Mouse (Mus musculus): Measurements from ENCODE around the gene Tagln2. TPM values are rescaled to one million over a fixed set of nuclear protein-coding genes. Genes with fewer than 3 reads are reported as not detected.

Tagln2 gene
- polyA plus RNA-seq, 1 experiment from 2014 or later, result 187 TPM

DNA sequence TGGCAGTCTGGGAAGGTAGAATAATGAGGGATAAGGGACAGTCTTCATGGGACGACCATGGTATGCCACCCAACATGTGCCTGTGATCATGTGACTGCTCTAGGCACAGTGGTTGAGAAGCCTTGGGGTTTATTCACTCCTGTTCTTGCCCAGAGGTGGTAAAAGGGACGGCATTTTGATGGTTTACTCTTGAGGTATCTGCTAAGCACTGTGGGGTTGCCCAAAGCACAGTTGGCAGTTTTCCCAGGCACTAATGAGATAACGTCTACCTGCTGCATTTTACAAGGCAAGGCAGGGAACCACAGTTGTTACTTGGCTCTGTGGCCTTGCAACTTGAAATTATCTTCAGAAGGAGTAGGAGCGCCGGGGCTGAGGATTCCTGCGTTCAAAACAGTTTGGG is 40.0 kb downstream of the Tagln2 start:
- peaks cover 2% of the 10 kb centered on the region; the same call in 1 of the 2 replicates for H3K27me3 ChIP-seq
- H3K4me3 ChIP-seq, result no peak overlapping the region
- WGBS, result 58% methylated on average over 6 of the region's 6 CpGs
- no peak overlapping the region; the same call in 1 of the 2 replicates for H3K27ac ChIP-seq (replicated peaks)
- H3K36me3 ChIP-seq, result no peaks in the 10 kb centered on the region
- peaks cover 19% of the 10 kb centered on the region for H3K4me1 ChIP-seq (replicated peaks)
- H3K9me3 ChIP-seq, result no peaks in the 10 kb centered on the region
- H3K4me2 ChIP-seq, result no peak overlapping the region
- 0 out of 2 replicates have a peak overlapping the region, but pooled peaks have one; percentile 34 for H3K9ac ChIP-seq
- no peak for ATAC-seq (ENCODE audit: low read depth)

DNA sequence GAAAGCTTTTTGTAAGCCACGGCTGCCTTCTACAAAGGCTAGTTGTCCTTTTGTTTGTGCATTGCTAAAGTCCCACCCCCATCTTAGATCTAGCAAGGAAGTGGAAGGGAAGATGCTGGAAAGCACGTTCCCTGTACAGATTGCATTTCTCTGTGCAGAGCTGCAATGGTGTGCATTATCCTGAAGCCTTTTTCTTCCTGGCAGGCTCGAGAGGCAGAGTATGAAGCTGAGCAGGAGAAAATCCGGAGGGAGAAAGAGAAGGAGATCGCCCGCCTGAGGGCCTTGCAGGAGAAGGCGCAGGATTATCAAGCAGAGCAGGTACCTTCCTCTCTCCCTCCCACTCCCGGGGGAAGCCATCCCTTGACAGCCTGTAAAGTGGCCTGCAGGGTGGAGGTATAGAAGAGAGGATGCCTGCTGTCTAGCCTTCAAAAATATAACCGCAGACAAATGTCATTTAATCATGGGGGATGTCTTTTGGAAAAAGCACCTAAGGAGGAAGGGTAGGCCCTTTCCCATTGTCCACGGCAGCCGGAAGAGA is 40.5 kb downstream of the Tagln2 start:
- peak overlapping the region; percentile 34; the same call in 1 of the 2 replicates for H3K9ac ChIP-seq
- peak overlapping the region; percentile 56 for H3K27ac ChIP-seq (replicated peaks)
- peaks cover 16% of the 10 kb centered on the region for H3K4me1 ChIP-seq (replicated peaks)
- H3K36me3 ChIP-seq, result no peaks in the 10 kb centered on the region
- no peak overlapping the region for H3K4me3 ChIP-seq
- H3K4me2 ChIP-seq, result no peak overlapping the region
- no peaks in the 10 kb centered on the region; the same call in 1 of the 2 replicates for H3K27me3 ChIP-seq
- WGBS, result 57% methylated on average over 11 of the region's 11 CpGs
- no peak for ATAC-seq (ENCODE audit: low read depth)
- no peaks in the 10 kb centered on the region for H3K9me3 ChIP-seq

DNA sequence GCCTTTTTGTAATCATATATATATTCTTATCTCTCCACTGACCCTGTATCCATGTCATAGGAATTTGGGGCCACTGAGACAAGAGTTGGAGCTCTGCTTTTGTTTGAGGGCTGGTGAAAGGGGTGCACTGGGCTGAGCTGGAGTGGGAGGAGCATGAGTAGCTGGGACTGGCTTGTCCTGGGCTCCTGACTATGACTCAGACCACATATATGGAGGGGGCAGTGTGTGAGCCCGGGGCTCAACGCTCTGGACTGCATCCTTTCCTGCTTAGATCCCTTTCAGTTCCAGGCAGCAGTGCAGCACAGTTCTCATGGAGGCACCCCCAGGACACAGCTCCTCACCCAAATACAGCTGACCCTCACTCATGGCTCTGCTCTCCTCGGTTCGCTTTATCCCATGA is 46.2 kb downstream of the Tagln2 start:
- ATAC-seq (ENCODE audit: low read depth), result no peak
- Histone ChIP-seq H3K4me1 (replicated peaks) (peaks cover 20% of the 10 kb centered on the region), H3K9ac (no peak overlapping the region), H3K36me3 (no peaks in the 10 kb centered on the region), H3K4me3 (no peak overlapping the region), H3K9me3 (no peaks in the 10 kb centered on the region), H3K27me3 (no peaks in the 10 kb centered on the region), H3K4me2 (no peak overlapping the region), H3K27ac (replicated peaks) (no peak overlapping the region)
- 91% methylated on average over 4 of the region's 4 CpGs for WGBS

DNA sequence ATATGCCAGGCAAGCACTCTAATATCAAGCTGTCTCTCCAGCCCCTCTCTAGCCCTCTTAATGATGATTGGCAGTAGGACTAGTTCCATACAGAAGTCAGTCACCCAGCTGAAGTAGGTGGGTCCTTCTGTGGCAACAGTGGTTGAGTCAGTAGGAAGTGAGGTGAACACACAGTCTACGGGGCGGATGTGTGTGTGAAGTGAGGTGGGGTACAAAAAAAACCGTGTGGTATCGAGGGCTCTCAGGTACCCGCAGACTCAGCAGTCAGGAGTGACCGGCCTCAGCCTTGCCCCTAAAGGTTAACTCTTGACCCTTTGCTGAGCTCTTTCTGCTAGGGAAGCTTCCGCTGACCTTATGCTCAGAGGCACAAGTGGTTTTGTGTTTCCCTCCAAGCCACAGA is 48.7 kb downstream of the Tagln2 start:
- no peak overlapping the region for H3K27ac ChIP-seq (replicated peaks)
- H3K4me2 ChIP-seq, result no peak overlapping the region
- peaks cover 30% of the 10 kb centered on the region for H3K4me1 ChIP-seq (replicated peaks)
- ATAC-seq (ENCODE audit: low read depth), result no peak
- 55% methylated on average over 7 of the region's 7 CpGs for WGBS
- no peaks in the 10 kb centered on the region for H3K9me3 ChIP-seq
- no peak overlapping the region for H3K9ac ChIP-seq
- no peak overlapping the region for H3K4me3 ChIP-seq
- no peaks in the 10 kb centered on the region for H3K36me3 ChIP-seq
- H3K27me3 ChIP-seq, result no peaks in the 10 kb centered on the region

- Histone ChIP-seq H3K27ac (replicated peaks) (no peak overlapping the region), H3K9me3 (no peaks in the 10 kb centered on the region), H3K4me3 (peak overlapping the region; percentile 40; the same call in 1 of the 2 replicates), H3K27me3 (no peaks in the 10 kb centered on the region), H3K36me3 (no peaks in the 10 kb centered on the region), H3K4me1 (replicated peaks) (peaks cover 30% of the 10 kb centered on the region), H3K4me2 (peak overlapping the region; percentile 55), H3K9ac (peak overlapping the region; percentile 66; the same call in 1 of the 2 replicates)
- no peak for ATAC-seq (ENCODE audit: low read depth)
- 9% methylated on average over 2 of the region's 2 CpGs for WGBS
These were observed 49.5 kb downstream of the Tagln2 start for GRCm38 (mm10) chr1:172549314-172549713.

- no peaks in the 10 kb centered on the region for H3K9me3 ChIP-seq
- ATAC-seq (ENCODE audit: low read depth), result no peak
- WGBS, result 4% methylated on average over 8 of the region's 8 CpGs
- H3K27ac ChIP-seq (replicated peaks), result 0 out of 2 replicates have a peak overlapping the region, but pooled peaks have one; percentile 68
- peak overlapping the region; percentile 55 for H3K4me2 ChIP-seq
- H3K36me3 ChIP-seq, result no peaks in the 10 kb centered on the region
- H3K9ac ChIP-seq, result peak overlapping the region; percentile 66
- H3K27me3 ChIP-seq, result no peaks in the 10 kb centered on the region
- H3K4me3 ChIP-seq, result peak overlapping the region; percentile 40
- H3K4me1 ChIP-seq (replicated peaks), result peaks cover 30% of the 10 kb centered on the region
These were observed 49.9 kb downstream of the Tagln2 start for GRCm38 (mm10) chr1:172549717-172550116.

GRCm38 (mm10) chr1:172550551-172550951 is 50.7 kb downstream of the Tagln2 start:
- peak overlapping the region; percentile 55 for H3K4me2 ChIP-seq
- peaks cover 30% of the 10 kb centered on the region for H3K4me1 ChIP-seq (replicated peaks)
- peak overlapping the region; percentile 40 for H3K4me3 ChIP-seq
- no peaks in the 10 kb centered on the region for H3K9me3 ChIP-seq
- WGBS, result 2% methylated on average over 8 of the region's 8 CpGs
- H3K9ac ChIP-seq, result peak overlapping the region; percentile 66
- H3K27ac ChIP-seq (replicated peaks), result peak overlapping the region; percentile 68; the same call in 1 of the 2 replicates
- peak; percentile 87 for ATAC-seq (ENCODE audit: low read depth)
- H3K27me3 ChIP-seq, result no peaks in the 10 kb centered on the region
- H3K36me3 ChIP-seq, result no peaks in the 10 kb centered on the region

GRCm38 (mm10) chr1:172551009-172551408 is 51.2 kb downstream of the Tagln2 start:
- H3K27ac ChIP-seq (replicated peaks), result peak overlapping the region; percentile 68; the same call in 1 of the 2 replicates
- no peaks in the 10 kb centered on the region for H3K9me3 ChIP-seq
- peak overlapping the region; percentile 66; the same call in 1 of the 2 replicates for H3K9ac ChIP-seq
- H3K4me2 ChIP-seq, result peak overlapping the region; percentile 55
- no peaks in the 10 kb centered on the region for H3K36me3 ChIP-seq
- ATAC-seq (ENCODE audit: low read depth), result no peak
- peak overlapping the region; percentile 40; the same call in 1 of the 2 replicates for H3K4me3 ChIP-seq
- WGBS, result 48% methylated on average over 7 of the region's 7 CpGs
- H3K27me3 ChIP-seq, result no peaks in the 10 kb centered on the region
- peaks cover 30% of the 10 kb centered on the region for H3K4me1 ChIP-seq (replicated peaks)

GRCm38 (mm10) chr1:172552623-172553022 is 52.8 kb downstream of the Tagln2 start:
- WGBS, result 32% methylated on average over 1 of the region's 1 CpGs
- Histone ChIP-seq H3K4me3 (no peak overlapping the region), H3K27ac (replicated peaks) (no peak overlapping the region), H3K36me3 (no peaks in the 10 kb centered on the region), H3K9ac (no peak overlapping the region), H3K4me1 (replicated peaks) (peaks cover 30% of the 10 kb centered on the region), H3K9me3 (no peaks in the 10 kb centered on the region), H3K27me3 (0 out of 2 replicates have a peak, but pooled peaks cover 5% of the 10 kb centered on the region), H3K4me2 (no peak overlapping the region)
- no peak for ATAC-seq (ENCODE audit: low read depth)

- ATAC-seq (ENCODE audit: low read depth), result no peak
- no peak within 1 kb of the TSS for H3K4me2 ChIP-seq
- WGBS, result 71% methylated on average over 11 of the region's 11 CpGs
These were observed 55.8 kb downstream of the Tagln2 start, which contains the start of gene Vsig8 for GRCm38 (mm10) chr1:172555638-172556037. Gene Vsig8, plus strand, starts transcription at chr1:172555938.

More at GRCm38 (mm10) chr1:172555638-172556037, 55.8 kb downstream of the Tagln2 start, which contains the start of gene Vsig8:
- H3K4me3 ChIP-seq, result no peak within 1 kb of the TSS
- no peak within 1 kb of the TSS for H3K9ac ChIP-seq
- H3K27me3 ChIP-seq, result peaks cover 10% of the 10 kb centered on the region
- H3K27ac ChIP-seq (replicated peaks), result no peak within 1 kb of the TSS
- H3K9me3 ChIP-seq, result no peaks in the 10 kb centered on the region
- peaks cover 14% of the 10 kb centered on the region for H3K4me1 ChIP-seq (replicated peaks)
- H3K36me3 ChIP-seq, result no peaks in the 10 kb centered on the region
